Mouse (Mus musculus) lung, embryonic 15.5 days (tissue): Measurements from ENCODE around the gene Zfp30. TPM values are rescaled to one million over a fixed set of nuclear protein-coding genes. Genes with fewer than 3 reads are reported as not detected.

Experiments used
- ATAC-seq: fragments of 200-750 bp; cut with Nextera tagmentation; 2 replicates; pipeline ENCODE4 v1.8.0; 2017; ENCODE audit warnings: moderate number of reproducible peaks, borderline replicate concordance; ENCODE audit not compliant: low FRiP score, low TSS enrichment; ENCODE audit errors: extremely low read depth
- H3K27ac ChIP-seq: fragments of 300-500 bp; sonication (generic); 2 replicates; pipeline ENCODE4 v1.5.1; 2015; ENCODE audit warnings: moderate library complexity, mild to moderate bottlenecking, inconsistent platforms
- H3K27me3 ChIP-seq: fragments of 300-500 bp; sonication (generic); 2 replicates; pipeline ENCODE4 v1.6.1; 2015; ENCODE audit warnings: inconsistent platforms
- H3K36me3 ChIP-seq: fragments of 300-500 bp; sonication (generic); 2 replicates; pipeline ENCODE4 v1.6.1; 2015; ENCODE audit warnings: inconsistent platforms
- H3K4me1 ChIP-seq: fragments of 300-500 bp; sonication (generic); 2 replicates; pipeline ENCODE4 v1.6.1; 2015; ENCODE audit warnings: inconsistent platforms
- H3K4me2 ChIP-seq: fragments of 300-500 bp; sonication (generic); 2 replicates; pipeline ENCODE4 v1.6.1; 2015; ENCODE audit warnings: inconsistent platforms, mild to moderate bottlenecking, moderate library complexity
- H3K4me3 ChIP-seq: fragments of 300-500 bp; sonication (generic); 2 replicates; pipeline ENCODE4 v1.5.1; 2015; ENCODE audit warnings: mild to moderate bottlenecking, inconsistent platforms
- H3K9ac ChIP-seq: fragments of 300-500 bp; sonication (generic); 2 replicates; pipeline ENCODE4 v1.6.1; 2015; ENCODE audit warnings: inconsistent platforms
- H3K9me3 ChIP-seq: fragments of 300-500 bp; sonication (generic); 2 replicates; pipeline ENCODE4 v1.6.1; 2016; ENCODE audit warnings: inconsistent platforms
- WGBS: fragments of 180-500 bp; shearing (Covaris S2); methylation state at CpG from one replicate; pipeline ENCODE4 v1.1.7; 2015; 5-methylcytosine and 5-hydroxymethylcytosine counted together
- microRNA counts: library from miRNA; unstranded; fragments of <30 nt; microRNA quantifications from one replicate; lab custom pipeline; 2016
- microRNA-seq: library from miRNA; unstranded; fragments of <30 nt; microRNA quantifications from one replicate; pipeline ENCODE4, GENCODE M21; 2016
- polyA plus RNA-seq: library from polyadenylated mRNA; unstranded; fragments of >200 nt; fragmentation: Nextera tagmentation; extraction: Ambion mirVana; gene quantifications from 2 replicates; pipeline ENCODE4 v1.2.1, GENCODE M21; 2015

Zfp30 gene
- polyA plus RNA-seq, 1 experiment from 2014 or later, result 6.1 TPM

DNA sequence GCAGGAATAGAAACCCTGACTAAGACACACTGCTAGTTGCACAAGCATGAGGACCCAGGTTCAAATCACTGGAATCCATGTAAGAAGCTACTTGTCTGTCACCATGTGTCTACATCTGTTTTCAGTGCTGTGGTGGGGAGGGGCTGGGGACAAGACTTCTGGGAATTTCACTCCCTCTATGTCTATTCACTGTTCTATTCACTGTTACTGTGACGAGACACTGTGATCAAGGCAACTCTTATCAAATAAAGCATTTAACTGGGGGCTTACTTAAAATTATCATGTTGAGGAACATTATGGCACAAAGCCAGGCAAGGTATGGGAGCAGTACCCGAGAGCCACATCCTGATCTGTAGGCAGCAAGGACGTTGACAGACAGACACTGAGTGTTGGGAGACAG lies 55.5 kb downstream of the Zfp30 start:
- 78% methylated on average over 3 of the region's 3 CpGs for WGBS

GRCm38 (mm10) chr7:29842105-29842504 lies 58.3 kb downstream of the Zfp30 start:
- peaks cover 18% of the 10 kb centered on the region for H3K36me3 ChIP-seq
- H3K4me3 ChIP-seq, result no peak overlapping the region
- H3K27ac ChIP-seq, result no peak overlapping the region
- no peak overlapping the region for H3K4me2 ChIP-seq
- no peaks in the 10 kb centered on the region for H3K4me1 ChIP-seq
- no peak overlapping the region for H3K9ac ChIP-seq
- no peaks in the 10 kb centered on the region for H3K9me3 ChIP-seq
- ATAC-seq, result no peak
- 89% methylated on average over 1 of the region's 1 CpGs for WGBS
- H3K27me3 ChIP-seq, result no peaks in the 10 kb centered on the region

More for the DNA sequence above, 55.5 kb downstream of the Zfp30 start:
- no peak overlapping the region for H3K4me3 ChIP-seq
- H3K9me3 ChIP-seq, result no peaks in the 10 kb centered on the region
- H3K4me1 ChIP-seq, result no peaks in the 10 kb centered on the region
- no peak for ATAC-seq
- no peak overlapping the region for H3K27ac ChIP-seq
- H3K9ac ChIP-seq, result no peak overlapping the region
- H3K27me3 ChIP-seq, result no peaks in the 10 kb centered on the region
- H3K4me2 ChIP-seq, result no peak overlapping the region
- H3K36me3 ChIP-seq, result peaks cover 6% of the 10 kb centered on the region

MicroRNAs encoded within 50 kb of the gene (microRNA counts, 519-probe panel; counts per million panel counts)
- 2,438 counts per million, percentile 44 among the panel's probes with 10 or more counts for microRNA mmu-miR-1964 (lab: Ali Mortazavi, UCI)

Small RNA genes within 50 kb of the gene (microRNA-seq; reads per million reads assigned to microRNA genes)
- gene Mir1964, result 3.9 reads per million, percentile 17 among the genes with 10 or more reads in this experiment

Other genes with a start within 250 kb of the Zfp30 start
- gene Catsperg2, start 57.0 kb upstream of the Zfp30 start, polyA plus RNA-seq, result 0.13 and 0.19 TPM in 2 replicates
- gene Zfp84, start 15.4 kb upstream of the Zfp30 start, polyA plus RNA-seq, result 12.1 and 12.9 TPM in 2 replicates
- gene Zfp790, start 32.1 kb downstream of the Zfp30 start, polyA plus RNA-seq, result 13.7 and 15.3 TPM in 2 replicates
- 5.8 and 6.3 TPM in 2 replicates for gene Zfp940, start 69.7 kb downstream of the Zfp30 start, polyA plus RNA-seq
- 6.4 and 6.6 TPM in 2 replicates for gene Zfp420, start 76.0 kb downstream of the Zfp30 start, polyA plus RNA-seq
- 9.6 and 9.8 TPM in 2 replicates for gene Zfp27, start 122.6 kb downstream of the Zfp30 start, polyA plus RNA-seq
- 4.7 and 5.1 TPM in 2 replicates for gene Zfp383, start 124.2 kb downstream of the Zfp30 start, polyA plus RNA-seq
- 11.0 and 14.2 TPM in 2 replicates for gene Zfp74, start 170.1 kb downstream of the Zfp30 start, polyA plus RNA-seq
- 14.9 and 15.4 TPM in 2 replicates for gene Zfp568, start 200.0 kb downstream of the Zfp30 start, polyA plus RNA-seq